Mouse (Mus musculus) induced T-regulatory cell, adult 2 months (primary cell): ENCODE measurements at regions not wholly inside any gene's neighbourhood (a gene's known extent, or its start where the extent isn't known, plus 50 kb on each side); places are given as distances from the start of the nearest gene placed in this dataset.
A peak's percentile ranks its signal among the peaks of the same experiment; 100 is the strongest.

ENCODE experiments used
- DNase-seq: peaks from one replicate; pipeline ENCODE4 v3.0.0-alpha.2; 2012; ENCODE audit warnings: low read depth

GRCm38 (mm10) chrX:58445624-58446323 lies 423.3 kb downstream of the Zic3 start:
- no peak for DNase-seq

GRCm38 (mm10) chrX:58447605-58448004 lies 425.1 kb downstream of the Zic3 start:
- no peak for DNase-seq

- DNase-seq, result no peak
Observed at GRCm38 (mm10) chrX:58469683-58470082, 439.5 kb upstream of the 4930550L24Rik start.

GRCm38 (mm10) chrX:58470986-58471385 lies 438.2 kb upstream of the 4930550L24Rik start:
- no peak for DNase-seq

- DNase-seq, result peak; percentile 11
Observed at GRCm38 (mm10) chrX:58490861-58491260, 418.3 kb upstream of the 4930550L24Rik start.

GRCm38 (mm10) chrX:58503573-58503972 lies 405.6 kb upstream of the 4930550L24Rik start:
- DNase-seq, result no peak

- no peak for DNase-seq
Observed at GRCm38 (mm10) chrX:58514925-58515324, 394.2 kb upstream of the 4930550L24Rik start.
